Mouse (Mus musculus) CD4-positive naive resting alpha-beta T cell, adult 76 days (primary cell): Measurements from ENCODE around the gene Cygb. TPM values are rescaled to one million over a fixed set of nuclear protein-coding genes. Genes with fewer than 3 reads are reported as not detected.

Source experiments
- total RNA-seq: library from RNA; stranded (reverse); gene quantifications from one replicate; pipeline ENCODE4 v1.2.4, GENCODE M21; 2023

Cygb gene
- total RNA-seq, result not detected

DNA sequence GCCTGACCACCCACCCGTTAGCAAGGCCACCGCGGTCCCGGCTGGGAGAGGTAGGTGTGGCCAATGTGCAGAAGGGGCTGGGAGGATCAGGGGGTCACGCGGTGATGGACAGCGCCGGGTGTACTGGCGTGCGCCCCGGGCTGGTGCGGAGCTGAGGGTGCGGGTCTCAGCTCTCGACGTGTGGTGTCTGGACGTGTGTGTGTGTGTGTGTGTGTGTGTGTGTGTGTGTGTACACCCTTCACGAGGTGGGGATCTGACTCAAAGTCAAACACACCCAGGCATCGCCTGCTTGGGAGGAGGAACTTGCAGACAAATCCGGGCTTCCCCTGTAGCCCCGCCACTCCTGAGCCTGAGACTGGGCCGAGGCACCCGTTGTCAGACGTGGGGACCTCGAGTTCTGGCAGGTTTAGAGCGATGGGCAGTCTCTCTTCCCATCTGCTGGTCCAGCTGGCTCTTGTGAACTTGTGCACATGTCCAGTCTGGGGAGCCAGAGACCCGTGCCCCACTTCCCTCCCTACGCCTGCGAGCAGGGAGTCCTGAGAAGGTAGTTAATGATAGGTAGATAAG, at the start of gene Cygb:
Gene Cygb, minus strand, starts transcription at position 59 of the 567 bp plus-strand sequence.

DNA sequence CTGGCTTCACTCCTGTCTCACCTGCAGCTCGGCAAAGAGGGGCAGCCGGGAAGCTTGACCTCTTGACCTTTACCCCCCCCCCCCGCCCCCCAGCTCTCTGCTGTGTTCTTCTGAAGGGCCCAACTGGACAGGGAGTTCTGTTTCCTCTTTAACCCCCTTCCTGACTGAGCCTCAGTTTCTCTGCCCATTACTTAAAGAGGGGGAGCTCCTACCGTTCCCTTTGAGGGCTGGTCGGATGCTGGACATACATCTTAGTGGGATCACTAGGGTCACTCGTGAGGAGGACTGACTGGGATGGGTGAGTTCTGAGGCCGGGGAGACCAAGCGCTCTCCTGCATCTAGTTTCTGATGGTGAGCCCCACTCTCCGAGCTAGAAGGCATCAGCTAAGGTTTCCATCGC, 879 bp downstream of the Cygb start, which contains the start of gene Prcd:
Gene Prcd, plus strand, starts transcription at position 301 of the 400 bp plus-strand sequence.

DNA sequence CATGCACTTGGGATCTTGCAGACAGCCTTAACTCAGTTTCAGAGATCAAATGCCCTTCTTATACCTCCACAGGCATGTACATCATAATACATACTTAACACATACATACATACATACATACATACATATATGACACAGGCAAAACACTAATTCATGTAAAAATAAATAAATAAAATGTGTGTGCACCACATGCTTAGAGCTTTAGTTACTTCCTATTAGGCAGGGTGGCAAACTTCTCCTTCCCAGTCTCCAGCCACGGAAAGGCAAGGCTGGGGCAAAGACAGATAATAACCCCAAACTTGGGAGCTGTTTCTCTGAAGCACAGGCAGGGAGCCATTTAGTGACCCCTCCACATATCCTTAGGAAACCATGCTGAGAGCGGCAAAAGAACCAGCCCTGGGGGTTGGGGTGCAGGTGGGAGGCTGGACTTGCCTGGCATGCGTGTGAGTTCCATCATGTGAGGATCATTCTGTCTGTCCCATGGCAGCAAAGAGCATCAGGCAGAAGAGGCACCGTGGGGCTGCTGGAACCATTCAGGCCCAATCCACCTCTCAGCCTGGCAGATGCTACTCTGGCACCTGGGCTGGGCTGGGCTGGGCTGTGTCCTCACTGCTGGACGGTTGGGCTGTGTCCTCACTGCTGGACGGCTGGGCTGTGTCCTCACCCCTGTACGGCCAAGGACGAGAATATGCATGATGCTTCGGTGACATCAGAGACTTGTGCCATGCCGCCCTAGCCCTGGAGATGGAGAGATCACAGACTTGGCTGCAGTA, 27.6 kb downstream of the Cygb start, which contains the start of gene Rhbdf2:
Gene Rhbdf2, minus strand, starts transcription at position 721 of the 773 bp plus-strand sequence.

Other genes with a start within 250 kb of the Cygb start
- gene Rnf157, start 241.3 kb downstream of the Cygb start, total RNA-seq, result 13.9 TPM
- gene Ubald2, start 220.2 kb downstream of the Cygb start, total RNA-seq, result 149 TPM
- 0.73 TPM for gene Qrich2, start 188.1 kb downstream of the Cygb start, total RNA-seq
- 63.7 TPM for gene Prpsap1, start 160.1 kb downstream of the Cygb start, total RNA-seq
- gene Sphk1, start 123.4 kb downstream of the Cygb start, total RNA-seq, result 0.32 TPM
- 26.8 TPM for gene Ube2o, start 72.9 kb downstream of the Cygb start, total RNA-seq
- not detected for gene Aanat, start 67.9 kb downstream of the Cygb start, total RNA-seq
- gene Rhbdf2, start 27.3 kb downstream of the Cygb start, total RNA-seq, result 18.9 TPM
- not detected for gene Prcd, start 779 bp downstream of the Cygb start, total RNA-seq
- not detected for gene St6galnac1, start 121.2 kb upstream of the Cygb start, total RNA-seq
- not detected for gene Mxra7, start 173.7 kb upstream of the Cygb start, total RNA-seq
- 51.0 TPM for gene Mettl23, start 189.0 kb upstream of the Cygb start, total RNA-seq
- 54.8 TPM for gene Jmjd6, start 189.1 kb upstream of the Cygb start, total RNA-seq
- gene Mfsd11, start 198.1 kb upstream of the Cygb start, total RNA-seq, result 10.8 TPM
- gene Srsf2, start 198.8 kb upstream of the Cygb start, total RNA-seq, result 401 TPM